Mouse (Mus musculus): ENCODE results near the gene Gm11027. TPM values are rescaled to one million over a fixed set of nuclear protein-coding genes. Genes with fewer than 3 reads are reported as not detected.
"Not testable (repeated sequence)": the region's sequence is repeated elsewhere in the genome, so short reads cannot be mapped to it uniquely, and the experiment has no call there.

Gene Gm11027
- polyA plus RNA-seq (2014; fragmentation: Nextera tagmentation; extraction: Ambion mirVana), result not detected in 2 replicates

GRCm38 (mm10) chr12:116275086-116275485, at the start of gene Gm11027:
Gm11027 (plus strand) TSS chr12:116275386.
- not testable (repeated sequence) for H3K27me3 ChIP-seq (ENCODE audit: control insufficient read depth, insufficient read depth, low read length); H3K36me3 ChIP-seq (ENCODE audit: control insufficient read depth, insufficient read depth, low read length); H3K4me2 ChIP-seq; ATAC-seq (replicated peaks; ENCODE audit: insufficient number of reproducible peaks, low FRiP score, low TSS enrichment); H3K4me1 ChIP-seq (ENCODE audit: control insufficient read depth, insufficient read depth, low read length); H3K27ac ChIP-seq (ENCODE audit: low read depth, low read length); H3K9me3 ChIP-seq (replicated peaks; ENCODE audit: control insufficient read depth, low read length); H3K4me3 ChIP-seq (ENCODE audit: low read depth, low read length); H3K9ac ChIP-seq (ENCODE audit: low read depth, low read length)
- 62% methylated on average over 2 of the region's 2 CpGs for WGBS (ENCODE audit: insufficient replicate concordance)

GRCm38 (mm10) chr12:116226289-116227057, 48.7 kb upstream of the Gm11027 start:
- H3K27ac ChIP-seq (ENCODE audit: low read depth, low read length), result no peak overlapping the region
- H3K36me3 ChIP-seq (ENCODE audit: control insufficient read depth, insufficient read depth, low read length), result no peaks in the 10 kb centered on the region
- ATAC-seq (replicated peaks; ENCODE audit: insufficient number of reproducible peaks, low FRiP score, low TSS enrichment), result no peak
- H3K27me3 ChIP-seq (ENCODE audit: control insufficient read depth, insufficient read depth, low read length), result no peaks in the 10 kb centered on the region
- WGBS (ENCODE audit: insufficient replicate concordance), result 81% methylated on average over 10 of the region's 10 CpGs
- no peaks in the 10 kb centered on the region for H3K9me3 ChIP-seq (replicated peaks; ENCODE audit: control insufficient read depth, low read length)
- no peaks in the 10 kb centered on the region for H3K4me1 ChIP-seq (ENCODE audit: control insufficient read depth, insufficient read depth, low read length)
- H3K4me3 ChIP-seq (ENCODE audit: low read depth, low read length), result no peak overlapping the region
- no peak overlapping the region for H3K9ac ChIP-seq (ENCODE audit: low read depth, low read length)
- no peak overlapping the region for H3K4me2 ChIP-seq

GRCm38 (mm10) chr12:116229451-116229850, 45.7 kb upstream of the Gm11027 start:
- H3K27me3 ChIP-seq (ENCODE audit: control insufficient read depth, insufficient read depth, low read length), result no peaks in the 10 kb centered on the region
- no peak for ATAC-seq (replicated peaks; ENCODE audit: insufficient number of reproducible peaks, low FRiP score, low TSS enrichment)
- 72% methylated on average over 3 of the region's 3 CpGs for WGBS (ENCODE audit: insufficient replicate concordance)

DNA sequence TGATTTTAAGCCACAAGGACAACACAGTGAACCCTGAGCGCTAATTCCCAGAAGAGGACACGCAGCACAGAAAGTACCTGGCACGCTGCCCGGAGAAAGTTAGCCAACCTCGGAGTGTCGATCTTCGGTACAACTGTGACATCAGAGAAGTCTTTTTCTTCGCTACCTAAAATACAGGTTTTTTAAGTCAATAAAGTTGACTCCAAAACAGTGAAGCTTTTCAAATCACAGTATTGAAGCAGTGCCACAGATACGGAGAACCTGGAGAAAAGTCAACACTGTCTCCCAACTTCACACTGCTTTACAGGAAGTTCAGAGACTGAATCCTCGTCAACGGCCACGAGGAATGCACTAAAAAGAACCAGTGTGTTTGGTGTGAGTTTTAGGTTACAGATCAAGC, 43.6 kb upstream of the Gm11027 start:
- no peak overlapping the region for H3K4me2 ChIP-seq
- no peak overlapping the region for H3K4me3 ChIP-seq (ENCODE audit: low read depth, low read length)
- H3K4me1 ChIP-seq (ENCODE audit: control insufficient read depth, insufficient read depth, low read length), result no peaks in the 10 kb centered on the region
- H3K27ac ChIP-seq (ENCODE audit: low read depth, low read length), result no peak overlapping the region
- no peak overlapping the region for H3K9ac ChIP-seq (ENCODE audit: low read depth, low read length)
- WGBS (ENCODE audit: insufficient replicate concordance), result 68% methylated on average over 12 of the region's 12 CpGs
- ATAC-seq (replicated peaks; ENCODE audit: insufficient number of reproducible peaks, low FRiP score, low TSS enrichment), result no peak
- no peaks in the 10 kb centered on the region for H3K36me3 ChIP-seq (ENCODE audit: control insufficient read depth, insufficient read depth, low read length)
- H3K27me3 ChIP-seq (ENCODE audit: control insufficient read depth, insufficient read depth, low read length), result no peaks in the 10 kb centered on the region
- no peaks in the 10 kb centered on the region for H3K9me3 ChIP-seq (replicated peaks; ENCODE audit: control insufficient read depth, low read length)

More at GRCm38 (mm10) chr12:116229451-116229850, 45.7 kb upstream of the Gm11027 start:
- Histone ChIP-seq H3K4me1 (ENCODE audit: control insufficient read depth, insufficient read depth, low read length) (no peaks in the 10 kb centered on the region), H3K36me3 (ENCODE audit: control insufficient read depth, insufficient read depth, low read length) (no peaks in the 10 kb centered on the region), H3K9ac (ENCODE audit: low read depth, low read length) (no peak overlapping the region), H3K9me3 (replicated peaks; ENCODE audit: control insufficient read depth, low read length) (no peaks in the 10 kb centered on the region), H3K27ac (ENCODE audit: low read depth, low read length) (no peak overlapping the region), H3K4me3 (ENCODE audit: low read depth, low read length) (no peak overlapping the region), H3K4me2 (no peak overlapping the region)

DNA sequence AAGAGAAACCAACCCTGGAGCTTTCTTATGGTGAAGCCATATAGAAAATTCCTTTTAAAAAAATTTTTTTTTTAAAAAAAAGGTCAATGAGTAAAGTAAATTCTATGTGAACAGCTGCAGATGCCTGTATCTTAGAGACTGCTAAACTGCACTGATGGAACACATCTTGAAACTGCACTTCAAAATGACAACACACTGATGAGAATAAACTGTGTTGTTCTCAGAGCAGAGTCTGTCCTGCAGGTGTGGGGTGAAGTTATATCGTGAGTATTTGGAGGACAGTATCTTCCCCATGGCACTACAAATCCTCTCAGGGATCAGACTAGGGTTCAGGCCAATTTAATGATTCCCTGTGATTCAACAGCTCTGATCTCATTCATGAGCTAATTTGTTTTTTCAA, 43.1 kb upstream of the Gm11027 start:
- H3K27ac ChIP-seq (ENCODE audit: low read depth, low read length), result no peak overlapping the region
- no peaks in the 10 kb centered on the region for H3K4me1 ChIP-seq (ENCODE audit: control insufficient read depth, insufficient read depth, low read length)
- H3K4me3 ChIP-seq (ENCODE audit: low read depth, low read length), result no peak overlapping the region
- no peaks in the 10 kb centered on the region for H3K36me3 ChIP-seq (ENCODE audit: control insufficient read depth, insufficient read depth, low read length)
- no peaks in the 10 kb centered on the region for H3K27me3 ChIP-seq (ENCODE audit: control insufficient read depth, insufficient read depth, low read length)
- H3K9me3 ChIP-seq (replicated peaks; ENCODE audit: control insufficient read depth, low read length), result no peaks in the 10 kb centered on the region
- no peak overlapping the region for H3K9ac ChIP-seq (ENCODE audit: low read depth, low read length)
- no peak overlapping the region for H3K4me2 ChIP-seq
- no peak for ATAC-seq (replicated peaks; ENCODE audit: insufficient number of reproducible peaks, low FRiP score, low TSS enrichment)
- WGBS (ENCODE audit: insufficient replicate concordance), result 78% methylated on average over 1 of the region's 1 CpGs

- Histone ChIP-seq H3K9me3 (replicated peaks; ENCODE audit: control insufficient read depth, low read length) (no peaks in the 10 kb centered on the region), H3K4me1 (ENCODE audit: control insufficient read depth, insufficient read depth, low read length) (no peaks in the 10 kb centered on the region), H3K27me3 (ENCODE audit: control insufficient read depth, insufficient read depth, low read length) (no peaks in the 10 kb centered on the region), H3K9ac (ENCODE audit: low read depth, low read length) (no peak overlapping the region), H3K27ac (ENCODE audit: low read depth, low read length) (no peak overlapping the region), H3K4me3 (ENCODE audit: low read depth, low read length) (no peak overlapping the region), H3K36me3 (ENCODE audit: control insufficient read depth, insufficient read depth, low read length) (no peaks in the 10 kb centered on the region), H3K4me2 (no peak overlapping the region)
- WGBS (ENCODE audit: insufficient replicate concordance), result 66% methylated on average over 4 of the region's 4 CpGs
- no peak for ATAC-seq (replicated peaks; ENCODE audit: insufficient number of reproducible peaks, low FRiP score, low TSS enrichment)
Measured at GRCm38 (mm10) chr12:116235356-116235755, 39.8 kb upstream of the Gm11027 start.

DNA sequence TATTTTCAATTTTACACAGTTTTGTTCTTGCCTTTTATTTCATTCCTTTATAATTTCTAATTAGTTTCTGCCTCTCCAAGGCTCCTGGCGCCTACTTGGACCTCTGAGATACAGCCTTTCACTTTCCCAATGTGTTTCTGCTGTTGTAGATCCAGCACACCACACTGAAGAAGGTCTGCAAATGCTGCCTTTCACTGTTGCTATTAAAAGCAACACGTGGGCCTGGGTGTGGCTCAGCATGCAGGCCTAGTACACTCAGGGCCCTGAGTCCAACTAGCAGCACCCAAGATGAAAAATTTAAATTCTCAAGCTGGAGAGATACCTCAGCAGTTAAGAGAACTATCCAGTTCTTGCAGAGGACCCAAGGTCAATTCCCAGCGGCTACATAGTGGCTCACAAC, 38.5 kb upstream of the Gm11027 start:
- H3K4me1 ChIP-seq (ENCODE audit: control insufficient read depth, insufficient read depth, low read length), result no peaks in the 10 kb centered on the region
- no peaks in the 10 kb centered on the region for H3K9me3 ChIP-seq (replicated peaks; ENCODE audit: control insufficient read depth, low read length)
- 68% methylated on average over 3 of the region's 3 CpGs for WGBS (ENCODE audit: insufficient replicate concordance)
- ATAC-seq (replicated peaks; ENCODE audit: insufficient number of reproducible peaks, low FRiP score, low TSS enrichment), result no peak
- no peaks in the 10 kb centered on the region for H3K27me3 ChIP-seq (ENCODE audit: control insufficient read depth, insufficient read depth, low read length)
- H3K4me2 ChIP-seq, result no peak overlapping the region
- no peaks in the 10 kb centered on the region for H3K36me3 ChIP-seq (ENCODE audit: control insufficient read depth, insufficient read depth, low read length)
- no peak overlapping the region for H3K9ac ChIP-seq (ENCODE audit: low read depth, low read length)
- no peak overlapping the region for H3K27ac ChIP-seq (ENCODE audit: low read depth, low read length)
- H3K4me3 ChIP-seq (ENCODE audit: low read depth, low read length), result no peak overlapping the region

DNA sequence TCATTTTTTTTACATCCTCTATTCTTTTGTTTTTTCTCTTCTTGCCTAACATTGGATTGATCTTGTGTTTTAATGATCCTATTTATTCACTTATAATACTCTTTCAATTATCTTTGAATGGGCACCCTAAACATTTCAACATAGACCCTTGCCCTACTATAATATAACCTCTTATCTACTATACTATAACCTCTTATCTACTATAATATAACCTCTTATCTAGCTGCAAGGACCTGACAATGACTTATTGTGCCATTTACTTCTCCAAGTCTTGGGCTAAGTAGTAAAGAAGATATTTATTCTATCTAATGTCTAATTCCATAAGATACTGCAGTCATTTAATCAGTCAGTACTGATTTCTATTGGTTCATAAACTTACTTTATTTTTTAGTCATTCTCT, 36.8 kb upstream of the Gm11027 start:
- Histone ChIP-seq H3K9ac (ENCODE audit: low read depth, low read length) (no peak overlapping the region), H3K4me2 (no peak overlapping the region), H3K4me1 (ENCODE audit: control insufficient read depth, insufficient read depth, low read length) (no peaks in the 10 kb centered on the region), H3K9me3 (replicated peaks; ENCODE audit: control insufficient read depth, low read length) (no peaks in the 10 kb centered on the region), H3K27me3 (ENCODE audit: control insufficient read depth, insufficient read depth, low read length) (no peaks in the 10 kb centered on the region), H3K36me3 (ENCODE audit: control insufficient read depth, insufficient read depth, low read length) (no peaks in the 10 kb centered on the region), H3K4me3 (ENCODE audit: low read depth, low read length) (no peak overlapping the region), H3K27ac (ENCODE audit: low read depth, low read length) (no peak overlapping the region)
- ATAC-seq (replicated peaks; ENCODE audit: insufficient number of reproducible peaks, low FRiP score, low TSS enrichment), result no peak

GRCm38 (mm10) chr12:116238803-116239202, 36.4 kb upstream of the Gm11027 start:
- H3K4me3 ChIP-seq (ENCODE audit: low read depth, low read length), result no peak overlapping the region
- no peak overlapping the region for H3K4me2 ChIP-seq
- H3K27ac ChIP-seq (ENCODE audit: low read depth, low read length), result no peak overlapping the region
- H3K27me3 ChIP-seq (ENCODE audit: control insufficient read depth, insufficient read depth, low read length), result no peaks in the 10 kb centered on the region
- WGBS (ENCODE audit: insufficient replicate concordance), result 63% methylated on average over 3 of the region's 3 CpGs
- ATAC-seq (replicated peaks; ENCODE audit: insufficient number of reproducible peaks, low FRiP score, low TSS enrichment), result no peak
- no peaks in the 10 kb centered on the region for H3K9me3 ChIP-seq (replicated peaks; ENCODE audit: control insufficient read depth, low read length)
- no peaks in the 10 kb centered on the region for H3K36me3 ChIP-seq (ENCODE audit: control insufficient read depth, insufficient read depth, low read length)
- H3K9ac ChIP-seq (ENCODE audit: low read depth, low read length), result no peak overlapping the region
- no peaks in the 10 kb centered on the region for H3K4me1 ChIP-seq (ENCODE audit: control insufficient read depth, insufficient read depth, low read length)
